Mouse (Mus musculus) heart, adult 8-10 months (tissue): ENCODE results near the gene Sorcs1. TPM values are rescaled to one million over a fixed set of nuclear protein-coding genes. Genes with fewer than 3 reads are reported as not detected.
A peak's percentile ranks its signal among the peaks of the same experiment; 100 is the strongest.

Experiments
- DNase-seq: peaks from one replicate; pipeline ENCODE4 v3.0.0; 2022; ENCODE audit warnings: low spot score
- microRNA-seq: library from miRNA; unstranded; fragments of <30 nt; microRNA quantifications from one replicate; pipeline ENCODE4 v1.2.0, GENCODE M21; 2022
- total RNA-seq, 4 experiments: library from RNA; stranded (reverse); gene quantifications; 2 replicates each; pipeline ENCODE4 v1.2.4; 2022

Sorcs1 gene
- total RNA-seq, 4 experiments from 2014 or later = 0.06 to 0.25 (median 0.14) TPM

GRCm38 (mm10) chr19:50220476-50220875 lies 458.0 kb downstream of the Sorcs1 start:
- no peak for DNase-seq

- DNase-seq = no peak
Observed at GRCm38 (mm10) chr19:50214466-50215228, 463.8 kb downstream of the Sorcs1 start.

- no peak for DNase-seq
Observed at GRCm38 (mm10) chr19:50210456-50210855, 468.0 kb downstream of the Sorcs1 start.

GRCm38 (mm10) chr19:50204341-50204740 lies 474.1 kb downstream of the Sorcs1 start:
- no peak for DNase-seq

GRCm38 (mm10) chr19:50196592-50196991 lies 481.9 kb downstream of the Sorcs1 start:
- no peak for DNase-seq

- no peak for DNase-seq
Observed at GRCm38 (mm10) chr19:50185769-50186715, 492.4 kb downstream of the Sorcs1 start.

GRCm38 (mm10) chr19:50184901-50185623 lies 493.4 kb downstream of the Sorcs1 start:
- DNase-seq = peak; percentile 1

GRCm38 (mm10) chr19:50178851-50179250 lies 499.6 kb downstream of the Sorcs1 start:
- no peak for DNase-seq

- no peak for DNase-seq
Observed at GRCm38 (mm10) chr19:50178151-50178550, 500.3 kb downstream of the Sorcs1 start.

GRCm38 (mm10) chr19:50171849-50172248 lies 506.6 kb downstream of the Sorcs1 start:
- DNase-seq = no peak

GRCm38 (mm10) chr19:50151111-50151510 lies 527.3 kb downstream of the Sorcs1 start:
- DNase-seq = no peak

GRCm38 (mm10) chr19:50145919-50146318 lies 532.5 kb downstream of the Sorcs1 start:
- DNase-seq = no peak

- DNase-seq = no peak
Observed at GRCm38 (mm10) chr19:50141853-50142252, 536.6 kb downstream of the Sorcs1 start.

- DNase-seq = no peak
Observed at GRCm38 (mm10) chr19:50134656-50135055, 543.8 kb downstream of the Sorcs1 start.

- DNase-seq = no peak
Observed at GRCm38 (mm10) chr19:50105842-50106585, 572.4 kb downstream of the Sorcs1 start.

Small RNA genes within 50 kb of the gene (microRNA-seq; reads per million reads assigned to microRNA genes)
- gene Gm27749 = not detected
